Mouse (Mus musculus) kidney, adult 2 months (tissue): ENCODE results near the gene Fbxo28. TPM values are rescaled to one million over a fixed set of nuclear protein-coding genes. Genes with fewer than 3 reads are reported as not detected.
"Not testable (repeated sequence)": the region's sequence is repeated elsewhere in the genome, so short reads cannot be mapped to it uniquely, and the experiment has no call there.

Experiments
- DNase-seq: peaks from one replicate; pipeline ENCODE4 v3.0.0; 2021
- H3K27ac ChIP-seq: fragments of 200-500 bp; 2 replicates; pipeline ENCODE4 v1.5.1; 2012; ENCODE audit warnings: low read depth, low read length, control low read depth, inconsistent platforms; ENCODE audit not compliant: insufficient read depth
- H3K27me3 ChIP-seq: fragments of 200-500 bp; replicated peaks from 2 replicates; pipeline ENCODE4 v1.6.1; 2012; ENCODE audit warnings: mild to moderate bottlenecking, moderate library complexity, low read length, inconsistent platforms; ENCODE audit not compliant: control insufficient read depth, insufficient read depth
- H3K36me3 ChIP-seq: fragments of 200-500 bp; 2 replicates; pipeline ENCODE4 v1.6.1; 2012; ENCODE audit warnings: mild to moderate bottlenecking, moderate library complexity, low read length, inconsistent platforms; ENCODE audit not compliant: control insufficient read depth, insufficient read depth
- H3K4me1 ChIP-seq: fragments of 200-500 bp; 2 replicates; pipeline ENCODE4 v1.6.1; 2011; ENCODE audit warnings: low read length; ENCODE audit not compliant: control insufficient read depth, insufficient read depth
- H3K4me3 ChIP-seq: fragments of 200-500 bp; 2 replicates; pipeline ENCODE4 v1.5.1; 2011; ENCODE audit warnings: mild to moderate bottlenecking, low read depth, low read length, control low read depth; ENCODE audit not compliant: insufficient read depth
- CTCF ChIP-seq: fragments of 200-500 bp; conservative IDR thresholded peaks from 2 replicates; pipeline ENCODE4 v1.5.1; 2011; ENCODE audit warnings: low read depth, mild to moderate bottlenecking, control low read depth, low read length, moderate library complexity, mixed read lengths; ENCODE audit not compliant: insufficient read depth, insufficient read length
- POLR2A ChIP-seq: fragments of 200-500 bp; IDR thresholded peaks from one replicate; pipeline ENCODE4 v1.6.1; 2011; ENCODE audit warnings: low read depth, low read length, control low read depth
- WGBS: fragments of 180-500 bp; shearing (Covaris S2); methylation state at CpG from one replicate; pipeline ENCODE4 v1.1.7; 2018; 5-methylcytosine and 5-hydroxymethylcytosine counted together
- polyA plus RNA-seq: library from polyadenylated mRNA; depleted of rRNA; stranded (reverse); fragments of >200 nt; gene quantifications from 2 replicates; pipeline ENCODE4 v1.2.3, GENCODE M21; 2012

Fbxo28 gene
- polyA plus RNA-seq, 1 experiment = 11.0 TPM

- Histone ChIP-seq H3K36me3 (no peaks in the 10 kb centered on the region), H3K4me1 (no peaks in the 10 kb centered on the region), H3K27me3 (no peaks in the 10 kb centered on the region), H3K27ac (no peak overlapping the region), H3K4me3 (no peak overlapping the region)
- DNase-seq = no peak
- TF ChIP-seq CTCF = no peak
- WGBS = 74% methylated on average over 6 of the region's 6 CpGs
Observed at GRCm38 (mm10) chr1:182302176-182302870, 39.1 kb downstream of the Fbxo28 start.

- Histone ChIP-seq H3K4me1 (no peaks in the 10 kb centered on the region), H3K4me3 (no peak overlapping the region), H3K36me3 (no peaks in the 10 kb centered on the region), H3K27me3 (no peaks in the 10 kb centered on the region), H3K27ac (no peak overlapping the region)
- WGBS = 97% methylated on average over 5 of the region's 5 CpGs
- DNase-seq = no peak
- TF ChIP-seq POLR2A (no peak), CTCF (no peak)
Observed at GRCm38 (mm10) chr1:182297821-182298220, 43.6 kb downstream of the Fbxo28 start.

DNA sequence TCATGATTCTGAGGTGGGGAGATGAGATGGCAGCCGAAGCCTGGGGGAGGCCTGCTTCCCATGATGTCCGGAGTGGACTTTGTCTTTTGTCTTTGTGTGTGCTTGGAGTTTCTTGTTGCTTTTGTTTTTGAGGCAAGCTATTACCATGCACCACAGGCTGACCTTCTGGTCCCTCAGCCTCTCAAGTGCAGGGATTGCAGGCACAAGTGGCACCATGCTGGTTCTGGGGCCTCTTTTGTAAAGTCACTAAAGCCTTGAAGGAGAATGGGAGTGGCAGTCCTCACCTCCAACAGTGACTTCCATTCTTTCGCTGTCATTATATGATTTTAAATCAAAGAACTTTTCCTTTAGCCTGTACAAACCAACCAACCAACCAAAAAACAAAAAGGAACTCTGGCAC lies 44.2 kb downstream of the Fbxo28 start:
- Histone ChIP-seq H3K36me3 (no peaks in the 10 kb centered on the region), H3K4me1 (no peaks in the 10 kb centered on the region), H3K27ac (no peak overlapping the region), H3K27me3 (no peaks in the 10 kb centered on the region), H3K4me3 (no peak overlapping the region)
- TF ChIP-seq POLR2A (no peak), CTCF (no peak)
- WGBS = 86% methylated on average over 3 of the region's 3 CpGs
- DNase-seq = no peak

- H3K4me3 ChIP-seq = no peak overlapping the region
- no peaks in the 10 kb centered on the region for H3K4me1 ChIP-seq
- WGBS = 91% methylated on average over 6 of the region's 6 CpGs
- H3K27ac ChIP-seq = no peak overlapping the region
- TF ChIP-seq POLR2A (no peak), CTCF (no peak)
- no peaks in the 10 kb centered on the region for H3K27me3 ChIP-seq
- DNase-seq = no peak
- no peaks in the 10 kb centered on the region for H3K36me3 ChIP-seq
Observed at GRCm38 (mm10) chr1:182296816-182297215, 44.6 kb downstream of the Fbxo28 start.

GRCm38 (mm10) chr1:182296141-182296540 lies 45.3 kb downstream of the Fbxo28 start:
- no peak for TF ChIP-seq POLR2A
- no peak for TF ChIP-seq CTCF

DNA sequence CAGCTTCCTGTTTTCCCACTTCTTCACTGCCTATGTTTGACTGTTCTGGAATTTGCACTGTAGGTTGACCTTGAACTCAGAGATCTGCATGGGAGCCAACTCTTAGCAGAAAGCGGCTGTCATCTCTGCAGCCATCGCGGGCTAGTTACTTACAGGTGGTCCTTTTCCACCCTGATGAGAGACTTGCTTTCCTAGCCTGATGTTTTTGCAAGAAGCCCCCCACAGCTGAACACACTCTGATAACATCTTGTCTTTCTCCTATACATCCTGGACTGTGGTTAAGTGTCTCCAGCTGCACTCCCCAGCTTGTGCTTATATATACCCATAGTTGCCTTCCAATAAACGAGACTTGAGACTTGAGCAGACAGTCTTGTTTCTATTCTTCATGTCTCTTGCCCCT lies 49.1 kb downstream of the Fbxo28 start:
- DNase-seq = no peak
- Histone ChIP-seq H3K27me3 (no peaks in the 10 kb centered on the region), H3K4me3 (no peak overlapping the region), H3K27ac (no peak overlapping the region), H3K4me1 (no peaks in the 10 kb centered on the region), H3K36me3 (no peaks in the 10 kb centered on the region)
- TF ChIP-seq CTCF (no peak), POLR2A (no peak)
- WGBS = 63% methylated on average over 4 of the region's 4 CpGs

More at GRCm38 (mm10) chr1:182296141-182296540, 45.3 kb downstream of the Fbxo28 start:
- H3K27ac ChIP-seq = no peak overlapping the region
- WGBS = 86% methylated on average over 6 of the region's 6 CpGs
- no peaks in the 10 kb centered on the region for H3K4me1 ChIP-seq
- H3K36me3 ChIP-seq = no peaks in the 10 kb centered on the region
- H3K27me3 ChIP-seq = no peaks in the 10 kb centered on the region
- no peak for DNase-seq
- no peak overlapping the region for H3K4me3 ChIP-seq

- not testable (repeated sequence) for H3K36me3 ChIP-seq, H3K27me3 ChIP-seq, H3K4me1 ChIP-seq, H3K27ac ChIP-seq, H3K4me3 ChIP-seq, DNase-seq
- WGBS = 85% methylated on average over 3 of the region's 3 CpGs
Observed at GRCm38 (mm10) chr1:182290741-182291140, 50.7 kb downstream of the Fbxo28 start.

- WGBS = 67% methylated on average over 2 of the region's 2 CpGs
- DNase-seq = no peak
- Histone ChIP-seq H3K27me3 (no peaks in the 10 kb centered on the region), H3K27ac (no peak overlapping the region), H3K36me3 (no peaks in the 10 kb centered on the region), H3K4me1 (no peaks in the 10 kb centered on the region), H3K4me3 (no peak overlapping the region)
- TF ChIP-seq POLR2A (no peak), CTCF (no peak)
Observed at GRCm38 (mm10) chr1:182289781-182290180, 51.6 kb downstream of the Fbxo28 start.
